Mouse (Mus musculus): ENCODE data around the gene AI467606. TPM values are rescaled to one million over a fixed set of nuclear protein-coding genes. Genes with fewer than 3 reads are reported as not detected.
A peak's percentile ranks its signal among the peaks of the same experiment; 100 is the strongest.
"Not testable (repeated sequence)": the region's sequence is repeated elsewhere in the genome, so short reads cannot be mapped to it uniquely, and the experiment has no call there.

The AI467606 gene
- polyA plus RNA-seq, 1 experiment from 2014 or later: 1.3 TPM

DNA sequence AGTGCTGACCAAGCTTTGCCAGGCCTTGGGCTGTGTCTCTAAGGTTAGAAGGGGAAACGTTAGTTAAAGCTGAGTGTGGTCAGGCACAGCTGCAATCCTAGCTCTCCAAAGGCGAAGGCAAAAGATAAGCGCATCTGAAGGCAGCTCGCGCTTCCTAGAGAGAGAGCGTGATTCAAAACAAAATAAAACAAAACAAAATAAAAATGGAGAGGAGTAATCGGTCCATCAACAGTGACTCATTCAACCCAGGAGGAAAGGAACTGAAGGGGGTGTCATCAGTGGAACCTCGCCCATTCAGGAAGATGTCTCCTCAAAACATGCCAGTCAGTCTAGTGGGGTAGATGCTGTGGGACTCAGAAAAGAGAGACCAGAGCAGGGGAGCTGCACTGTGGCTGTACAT is 8.9 kb upstream of the AI467606 start:
- 61% methylated on average over 8 of the region's 8 CpGs for WGBS
- H3K36me3 ChIP-seq: no peaks in the 10 kb centered on the region
- no peak overlapping the region for H3K9ac ChIP-seq
- no peak overlapping the region for H3K4me3 ChIP-seq
- H3K9me3 ChIP-seq (replicated peaks): no peaks in the 10 kb centered on the region
- ATAC-seq (ENCODE audit: insufficient number of reproducible peaks, low FRiP score): no peak
- H3K27me3 ChIP-seq (replicated peaks): no peaks in the 10 kb centered on the region
- 0 out of 2 replicates have a peak, but pooled peaks cover 8% of the 10 kb centered on the region for H3K4me1 ChIP-seq (replicated peaks)
- H3K4me2 ChIP-seq: no peak overlapping the region
- H3K27ac ChIP-seq (ENCODE audit: poor library complexity, severe bottlenecking): no peak overlapping the region

DNA sequence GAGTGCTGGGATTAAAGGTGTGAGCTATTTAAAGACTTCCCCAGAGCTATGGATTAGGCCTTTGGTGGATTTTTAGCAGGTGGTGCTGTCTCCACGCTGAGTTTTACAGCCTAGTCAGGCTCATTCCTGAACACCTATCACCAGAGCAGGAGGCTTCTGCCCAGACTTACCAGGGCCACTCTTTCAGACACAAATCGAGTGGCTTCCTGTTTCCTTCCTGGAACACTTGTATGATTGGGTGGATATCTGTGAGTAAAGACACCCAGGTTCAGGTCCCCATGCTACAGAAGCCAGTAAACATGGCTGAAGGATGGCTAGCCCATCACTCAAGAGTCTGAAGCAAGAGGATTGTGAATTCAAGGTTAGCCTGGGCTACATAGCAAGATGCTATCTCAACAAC is 8.2 kb upstream of the AI467606 start:
- no peak for ATAC-seq (ENCODE audit: insufficient number of reproducible peaks, low FRiP score)
- Histone ChIP-seq H3K4me2 (no peak overlapping the region), H3K27me3 (replicated peaks) (no peaks in the 10 kb centered on the region), H3K4me3 (no peak overlapping the region), H3K9me3 (replicated peaks) (no peaks in the 10 kb centered on the region), H3K36me3 (no peaks in the 10 kb centered on the region), H3K4me1 (replicated peaks) (peaks cover 8% of the 10 kb centered on the region; the same call in 1 of the 2 replicates), H3K27ac (ENCODE audit: poor library complexity, severe bottlenecking) (no peak overlapping the region), H3K9ac (no peak overlapping the region)
- 54% methylated on average over 2 of the region's 2 CpGs for WGBS

DNA sequence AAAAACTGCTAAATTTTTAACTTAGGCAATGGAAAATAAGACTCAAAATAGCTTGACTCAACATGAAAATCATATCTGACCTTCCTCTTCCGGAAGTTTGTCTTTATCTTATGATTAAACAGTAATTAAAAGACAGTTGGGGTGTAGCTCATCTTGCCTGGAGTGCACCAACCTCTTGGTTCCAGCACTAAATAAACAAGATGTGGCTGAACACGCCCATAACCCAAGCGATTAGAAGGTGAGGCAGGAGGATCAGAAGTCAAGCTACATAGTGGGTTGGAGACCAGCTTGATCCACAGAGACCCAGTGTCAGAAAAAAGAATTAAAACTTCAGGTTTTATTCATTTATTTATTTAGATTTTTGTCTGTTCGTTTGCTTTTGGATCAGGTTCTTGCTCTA is 7.5 kb upstream of the AI467606 start:
- 74% methylated on average over 4 of the region's 4 CpGs for WGBS
- no peaks in the 10 kb centered on the region for H3K9me3 ChIP-seq (replicated peaks)
- H3K4me1 ChIP-seq (replicated peaks): peaks cover 9% of the 10 kb centered on the region
- H3K36me3 ChIP-seq: no peaks in the 10 kb centered on the region
- H3K4me2 ChIP-seq: no peak overlapping the region
- no peak for ATAC-seq (ENCODE audit: insufficient number of reproducible peaks, low FRiP score)
- no peaks in the 10 kb centered on the region for H3K27me3 ChIP-seq (replicated peaks)
- H3K27ac ChIP-seq (ENCODE audit: poor library complexity, severe bottlenecking): no peak overlapping the region
- no peak overlapping the region for H3K9ac ChIP-seq
- no peak overlapping the region for H3K4me3 ChIP-seq

DNA sequence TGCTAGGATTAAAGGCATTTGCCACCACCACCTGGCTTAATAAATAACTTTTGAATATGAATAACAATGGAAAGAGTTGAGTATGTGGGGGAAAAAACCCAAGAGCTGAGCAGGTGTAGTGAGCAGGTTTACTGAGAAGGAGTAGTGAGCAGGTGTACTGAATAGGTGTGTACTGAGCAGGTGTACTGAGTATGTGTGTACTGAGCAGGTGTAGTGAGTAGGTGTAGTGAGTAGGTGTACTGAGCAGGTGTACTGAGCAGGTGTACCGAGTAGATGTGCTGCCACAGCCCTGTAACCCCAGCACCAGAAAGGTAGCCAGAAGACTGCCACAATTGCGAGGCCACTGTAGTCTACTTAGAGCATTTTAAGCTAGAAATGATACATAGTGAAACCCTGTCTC is 6.4 kb upstream of the AI467606 start:
- 81% methylated on average over 2 of the region's 2 CpGs for WGBS

GRCm38 (mm10) chr7:127085751-127086150 is 5.4 kb upstream of the AI467606 start:
- not testable (repeated sequence) for H3K9me3 ChIP-seq (replicated peaks); ATAC-seq (ENCODE audit: insufficient number of reproducible peaks, low FRiP score); H3K9ac ChIP-seq; H3K27me3 ChIP-seq (replicated peaks); H3K4me3 ChIP-seq; H3K27ac ChIP-seq (ENCODE audit: poor library complexity, severe bottlenecking); H3K36me3 ChIP-seq; H3K4me2 ChIP-seq
- 33% methylated on average over 6 of the region's 6 CpGs for WGBS
- H3K4me1 ChIP-seq (replicated peaks): peaks cover 14% of the 10 kb centered on the region

More for the DNA sequence above, 6.4 kb upstream of the AI467606 start:
- Histone ChIP-seq H3K36me3 (no peaks in the 10 kb centered on the region), H3K27me3 (replicated peaks) (no peaks in the 10 kb centered on the region), H3K9ac (no peak overlapping the region), H3K4me3 (no peak overlapping the region), H3K27ac (ENCODE audit: poor library complexity, severe bottlenecking) (no peak overlapping the region), H3K4me1 (replicated peaks) (peaks cover 18% of the 10 kb centered on the region), H3K4me2 (no peak overlapping the region), H3K9me3 (replicated peaks) (no peaks in the 10 kb centered on the region)
- ATAC-seq (ENCODE audit: insufficient number of reproducible peaks, low FRiP score): no peak

GRCm38 (mm10) chr7:127087278-127088010 is 3.7 kb upstream of the AI467606 start, which contains the start of gene Zg16:
Gene Zg16, minus strand, starts transcription at chr7:127087328.
- not testable (repeated sequence) for H3K4me2 ChIP-seq; H3K27me3 ChIP-seq (replicated peaks); H3K27ac ChIP-seq (ENCODE audit: poor library complexity, severe bottlenecking); H3K9me3 ChIP-seq (replicated peaks); H3K9ac ChIP-seq; ATAC-seq (ENCODE audit: insufficient number of reproducible peaks, low FRiP score); H3K36me3 ChIP-seq; H3K4me3 ChIP-seq
- WGBS: 48% methylated on average over 6 of the region's 6 CpGs
- H3K4me1 ChIP-seq (replicated peaks): peaks cover 21% of the 10 kb centered on the region

DNA sequence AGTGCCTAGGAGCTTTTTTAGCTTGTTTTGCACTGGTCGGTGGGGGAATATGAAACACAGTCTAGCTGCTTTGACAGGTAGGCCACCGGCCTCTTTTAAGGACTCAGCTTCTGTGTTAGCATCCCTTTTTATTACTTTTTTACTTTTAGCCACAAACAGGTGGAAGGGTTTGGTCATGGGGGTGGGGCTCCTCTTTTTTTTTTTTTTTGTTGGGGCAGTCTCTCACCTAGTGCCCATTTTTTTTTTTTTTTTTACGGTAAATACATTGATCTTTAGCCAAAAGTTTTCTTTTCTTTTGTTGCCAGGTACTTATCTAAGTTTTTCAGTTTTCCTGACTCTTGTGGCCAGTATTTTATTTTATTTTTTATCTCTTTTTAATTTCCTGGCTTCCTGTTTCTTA is 3.1 kb upstream of the AI467606 start:
- Histone ChIP-seq H3K4me1 (replicated peaks) (peaks cover 21% of the 10 kb centered on the region), H3K36me3 (no peaks in the 10 kb centered on the region), H3K4me2 (no peak overlapping the region), H3K27ac (ENCODE audit: poor library complexity, severe bottlenecking) (no peak overlapping the region), H3K27me3 (replicated peaks) (no peaks in the 10 kb centered on the region), H3K9ac (no peak overlapping the region), H3K9me3 (replicated peaks) (no peaks in the 10 kb centered on the region), H3K4me3 (no peak overlapping the region)
- WGBS: 76% methylated on average over 3 of the region's 3 CpGs
- ATAC-seq (ENCODE audit: insufficient number of reproducible peaks, low FRiP score): no peak

DNA sequence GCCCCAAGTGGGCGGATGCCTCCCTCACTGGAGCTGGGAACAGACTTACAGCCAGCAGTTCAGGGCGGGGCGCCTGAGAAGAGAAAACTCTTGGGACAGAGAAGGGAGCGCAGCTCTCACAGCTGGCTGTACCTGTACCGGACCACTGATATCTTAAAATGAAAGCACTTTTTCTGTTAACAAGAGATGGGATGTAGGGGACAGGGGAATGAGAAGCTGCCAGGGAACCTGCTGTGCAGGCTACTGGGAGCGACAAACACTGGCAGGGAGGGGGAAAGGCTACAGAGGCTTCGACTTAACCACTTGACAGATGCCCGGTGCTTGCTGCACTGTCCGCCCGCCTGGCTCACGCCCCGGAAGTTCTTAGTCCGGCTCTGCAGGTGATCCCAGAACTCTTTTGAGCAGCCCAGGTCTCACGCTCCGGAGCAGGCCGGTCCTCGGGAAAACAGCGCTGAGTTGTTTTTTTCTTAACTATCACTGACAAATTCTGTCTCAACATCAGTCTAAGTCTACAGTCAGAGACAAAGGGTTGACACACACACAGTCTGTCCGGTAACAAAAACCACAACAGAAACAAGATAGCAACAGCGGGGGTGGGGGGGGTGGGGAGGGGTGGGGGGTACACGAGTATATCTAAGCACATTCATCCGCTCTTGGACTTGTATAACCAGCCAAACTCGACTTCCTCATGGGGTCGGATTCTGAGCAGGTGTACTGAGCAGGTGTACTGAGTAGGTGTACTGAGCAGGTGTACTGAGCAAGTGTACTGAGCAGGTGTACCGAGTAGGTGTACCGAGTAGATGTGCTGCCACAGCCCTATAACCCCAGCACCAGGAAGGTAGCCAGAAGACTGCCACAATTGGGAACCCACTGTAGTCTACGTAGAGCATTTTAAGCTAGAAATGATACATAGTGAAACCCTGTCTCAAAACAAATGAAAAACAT is 2.0 kb upstream of the AI467606 start:
- Histone ChIP-seq H3K9me3 (replicated peaks) (no peaks in the 10 kb centered on the region), H3K27me3 (replicated peaks) (no peaks in the 10 kb centered on the region), H3K27ac (ENCODE audit: poor library complexity, severe bottlenecking) (no peak overlapping the region), H3K36me3 (no peaks in the 10 kb centered on the region), H3K4me2 (peak overlapping the region; percentile 62), H3K9ac (peak overlapping the region; percentile 43; the same call in 1 of the 2 replicates), H3K4me1 (replicated peaks) (peaks cover 21% of the 10 kb centered on the region), H3K4me3 (peak overlapping the region; percentile 29)
- 18% methylated on average over 27 of the region's 27 CpGs for WGBS
- no peak for ATAC-seq (ENCODE audit: insufficient number of reproducible peaks, low FRiP score)

DNA sequence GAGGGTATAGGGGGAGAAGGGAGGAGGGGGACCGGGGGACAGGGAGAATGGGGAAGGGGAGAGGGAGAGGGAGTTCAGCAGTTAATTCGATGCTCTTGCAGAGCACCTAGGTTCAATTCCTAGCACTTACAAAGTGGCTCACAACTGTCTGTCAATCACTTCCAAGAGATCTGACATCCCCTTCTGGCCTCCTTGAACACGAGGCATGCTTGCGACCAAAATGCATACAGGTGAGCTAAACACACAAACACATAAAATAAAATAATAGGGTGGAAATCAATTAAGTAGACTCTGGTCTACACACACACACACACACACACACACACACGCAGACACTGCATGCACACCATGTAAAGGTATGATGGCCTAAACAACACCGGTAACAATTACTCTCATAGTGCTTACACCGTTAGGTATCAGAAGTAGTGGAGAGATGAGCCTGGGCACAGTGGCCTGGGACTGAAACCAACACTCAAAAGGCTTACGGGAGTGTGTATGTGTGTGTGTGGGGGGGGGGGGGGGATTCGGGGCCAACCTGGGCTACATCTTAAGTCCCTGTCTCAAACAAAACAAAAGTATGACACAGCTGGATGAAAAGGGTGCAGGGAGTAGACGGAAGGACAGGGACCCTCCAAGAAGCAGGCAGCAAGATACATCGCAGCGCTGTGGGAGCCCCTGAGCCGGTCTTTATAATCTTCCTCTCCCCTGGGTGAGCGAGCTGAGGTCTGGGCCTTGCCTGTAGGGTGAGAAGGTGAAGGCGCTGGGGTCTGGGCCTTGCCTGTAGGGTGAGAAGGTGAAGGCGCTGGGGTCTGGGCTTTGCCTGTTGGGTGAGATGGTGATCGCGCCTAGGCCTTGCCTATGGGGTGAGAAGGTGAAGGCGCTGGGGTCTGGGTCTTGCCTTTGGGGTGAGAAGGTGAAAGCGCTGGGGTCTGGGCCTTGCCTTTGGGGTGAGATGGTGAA is 725 bp upstream of the AI467606 start:
- WGBS: 75% methylated on average over 20 of the region's 20 CpGs
- Histone ChIP-seq H3K9me3 (replicated peaks) (no peaks in the 10 kb centered on the region), H3K36me3 (no peaks in the 10 kb centered on the region), H3K27me3 (replicated peaks) (no peaks in the 10 kb centered on the region), H3K4me3 (no peak overlapping the region), H3K4me2 (0 out of 2 replicates have a peak overlapping the region, but pooled peaks have one; percentile 32), H3K27ac (ENCODE audit: poor library complexity, severe bottlenecking) (no peak overlapping the region), H3K9ac (no peak overlapping the region), H3K4me1 (replicated peaks) (peaks cover 20% of the 10 kb centered on the region)
- no peak for ATAC-seq (ENCODE audit: insufficient number of reproducible peaks, low FRiP score)

DNA sequence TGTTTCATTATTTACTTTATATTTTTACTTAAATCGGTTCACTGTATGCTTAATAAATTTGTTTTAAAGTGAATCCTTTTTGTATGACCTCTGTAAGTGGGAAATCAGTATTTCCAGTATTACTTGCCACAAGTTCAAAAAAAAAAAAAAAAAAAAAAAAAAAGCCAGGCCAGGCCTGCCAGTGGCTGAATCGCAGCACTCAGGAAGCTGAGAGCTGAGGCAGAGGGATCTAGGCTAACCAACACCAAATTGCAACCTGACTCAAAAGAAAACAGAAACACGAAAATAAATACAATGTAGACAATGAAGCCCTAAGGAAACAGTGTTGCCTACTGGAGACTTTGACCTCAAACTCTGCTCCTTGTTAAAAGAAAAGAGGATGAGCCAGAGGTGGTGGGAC is 2.8 kb downstream of the AI467606 start:
- no peak overlapping the region for H3K4me2 ChIP-seq
- no peaks in the 10 kb centered on the region for H3K27me3 ChIP-seq (replicated peaks)
- H3K27ac ChIP-seq (ENCODE audit: poor library complexity, severe bottlenecking): no peak overlapping the region
- H3K4me1 ChIP-seq (replicated peaks): peaks cover 14% of the 10 kb centered on the region
- H3K36me3 ChIP-seq: no peaks in the 10 kb centered on the region
- 66% methylated on average over 3 of the region's 3 CpGs for WGBS
- no peak overlapping the region for H3K4me3 ChIP-seq
- no peak overlapping the region for H3K9ac ChIP-seq
- no peaks in the 10 kb centered on the region; the same call in 1 of the 2 replicates for H3K9me3 ChIP-seq (replicated peaks)
- ATAC-seq (ENCODE audit: insufficient number of reproducible peaks, low FRiP score): no peak
